Mouse (Mus musculus) G1E (cell line): ENCODE measurements around the gene Foxo1.

ENCODE experiments used
- CTCF ChIP-seq: IDR thresholded peaks from 2 replicates; pipeline ENCODE4 v1.5.1; 2012; ENCODE audit warnings: low read depth, low read length, inconsistent platforms, mixed read lengths
- GATA1 ChIP-seq: IDR thresholded peaks from 2 replicates; pipeline ENCODE4 v1.6.1; 2012; ENCODE audit warnings: borderline replicate concordance, low read length, inconsistent platforms, mixed read lengths
- TAL1 ChIP-seq: conservative IDR thresholded peaks from 2 replicates; pipeline ENCODE4 v1.6.1; 2012; ENCODE audit warnings: low read depth, low read length, inconsistent platforms, mixed read lengths

GRCm38 (mm10) chr3:52396951-52397615 is 128.9 kb downstream of the Foxo1 start:
- TF ChIP-seq CTCF = no peak
- no peak for TF ChIP-seq TAL1
- TF ChIP-seq GATA1 = no peak
